Mouse (Mus musculus): Measurements from ENCODE around the gene Anapc2. TPM values are rescaled to one million over a fixed set of nuclear protein-coding genes. Genes with fewer than 3 reads are reported as not detected.

Gene Anapc2
- 39.0 and 46.9 TPM in 2 replicates for total RNA-seq (2017)

DNA sequence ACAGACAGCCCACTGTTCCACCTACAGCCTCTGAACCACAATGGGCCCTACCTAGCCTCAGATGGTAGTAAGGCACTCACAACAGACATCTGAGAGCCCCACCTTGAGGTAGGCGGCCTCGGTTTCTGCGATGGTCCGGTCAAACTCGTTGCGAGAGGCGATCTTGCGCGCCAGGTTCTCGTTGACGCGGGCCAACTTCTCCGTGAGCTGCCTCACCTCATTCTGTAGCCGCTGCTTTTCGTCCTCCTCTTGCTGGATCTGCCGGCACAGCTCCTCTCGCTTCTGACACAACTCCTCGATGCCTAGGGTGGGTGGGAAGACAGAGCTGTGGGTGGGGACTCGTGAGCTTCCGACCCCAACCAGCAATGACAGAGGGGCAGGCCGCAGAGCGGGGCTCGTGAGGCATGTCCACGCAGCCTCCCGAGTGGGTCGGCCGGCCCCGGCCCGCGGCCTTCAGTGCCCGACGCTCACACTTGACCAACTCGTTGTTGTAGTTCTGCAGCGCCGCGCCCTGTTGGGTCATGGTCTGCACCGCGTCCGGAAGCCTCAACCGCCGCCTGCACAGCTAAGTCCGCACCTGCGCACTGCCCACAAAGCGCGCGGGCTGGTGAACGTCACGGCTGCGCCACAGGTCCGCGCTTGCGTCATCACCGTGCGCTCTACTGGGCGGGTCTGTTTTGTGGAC, at the start of gene Anapc2, which contains the start of gene Ssna1:
Gene Anapc2, plus strand, starts transcription at position 652 of the 685 bp plus-strand sequence.
Gene Ssna1, minus strand, starts transcription at position 612 of the 685 bp plus-strand sequence.
- ATAC-seq (replicated peaks in 1 of 2; ENCODE audit: insufficient read depth in 1 of 2, low FRiP score in 2 of 2, low TSS enrichment in 1 of 2, low read depth in 1 of 2, poor library complexity in 2 of 2, severe bottlenecking in 2 of 2) = peak; percentile 90 to 96

DNA sequence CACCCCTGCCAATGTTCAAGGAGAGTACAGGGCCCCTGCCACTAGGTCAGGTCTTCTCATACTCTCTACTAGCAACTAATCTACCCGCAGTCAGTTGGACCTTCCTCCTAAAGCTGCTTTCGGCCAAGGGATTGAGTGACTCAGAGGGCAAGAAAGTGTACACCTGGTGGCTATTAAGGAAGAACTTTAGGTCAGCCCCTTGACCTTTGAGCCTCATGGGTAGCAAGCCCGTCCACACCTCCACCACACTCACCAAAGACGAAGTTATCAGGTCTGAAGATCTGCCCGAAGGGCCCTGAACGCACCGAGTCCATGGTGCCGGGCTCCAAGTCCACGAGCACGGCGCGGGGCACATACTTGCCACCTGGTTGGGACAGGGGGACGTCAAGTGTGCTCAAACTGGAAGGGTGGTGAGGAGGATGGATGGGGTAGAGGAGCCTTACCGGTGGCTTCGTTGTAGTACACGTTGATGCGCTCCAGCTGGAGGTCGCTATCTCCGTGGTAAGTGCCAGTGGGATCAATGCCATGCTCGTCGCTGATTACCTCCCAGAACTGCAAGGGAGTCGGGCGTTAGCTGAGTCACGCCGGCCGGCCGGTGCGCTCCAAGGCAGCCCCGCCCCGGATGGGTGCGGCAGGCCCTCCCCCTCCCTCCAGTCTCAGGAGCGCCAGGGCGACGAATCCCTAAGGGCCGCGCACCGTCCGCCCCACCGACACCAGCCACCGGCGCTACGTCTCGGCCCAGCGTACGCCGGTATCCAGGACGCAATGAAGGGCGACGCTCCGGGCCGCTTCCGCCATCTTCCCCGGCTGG, 48.4 kb upstream of the Anapc2 start:
- peak; percentile 0 to 40; a peak in 2 of 4 replicates for ATAC-seq (replicated peaks in 1 of 2; ENCODE audit: insufficient read depth in 1 of 2, low FRiP score in 2 of 2, low TSS enrichment in 1 of 2, low read depth in 1 of 2, poor library complexity in 2 of 2, severe bottlenecking in 2 of 2)

DNA sequence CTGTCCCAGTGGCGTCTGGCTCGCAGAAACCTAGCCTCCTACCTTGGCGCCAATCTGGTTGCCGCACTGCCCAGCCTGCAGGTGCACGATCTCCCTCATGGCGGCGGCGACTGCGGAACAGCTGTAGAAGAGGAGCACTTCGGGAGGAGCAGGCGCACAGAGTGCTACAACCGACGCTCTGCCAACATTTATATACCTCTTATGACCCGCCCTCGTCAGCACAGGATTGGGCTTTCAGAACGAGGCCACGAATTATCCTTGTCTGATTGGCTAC, 47.8 kb upstream of the Anapc2 start, which contains the start of gene Tubb4b:
Gene Tubb4b, minus strand, starts transcription at position 211 of the 274 bp plus-strand sequence.
- no peak for ATAC-seq (replicated peaks in 1 of 2; ENCODE audit: insufficient read depth in 1 of 2, low FRiP score in 2 of 2, low TSS enrichment in 1 of 2, low read depth in 1 of 2, poor library complexity in 2 of 2, severe bottlenecking in 2 of 2)

DNA sequence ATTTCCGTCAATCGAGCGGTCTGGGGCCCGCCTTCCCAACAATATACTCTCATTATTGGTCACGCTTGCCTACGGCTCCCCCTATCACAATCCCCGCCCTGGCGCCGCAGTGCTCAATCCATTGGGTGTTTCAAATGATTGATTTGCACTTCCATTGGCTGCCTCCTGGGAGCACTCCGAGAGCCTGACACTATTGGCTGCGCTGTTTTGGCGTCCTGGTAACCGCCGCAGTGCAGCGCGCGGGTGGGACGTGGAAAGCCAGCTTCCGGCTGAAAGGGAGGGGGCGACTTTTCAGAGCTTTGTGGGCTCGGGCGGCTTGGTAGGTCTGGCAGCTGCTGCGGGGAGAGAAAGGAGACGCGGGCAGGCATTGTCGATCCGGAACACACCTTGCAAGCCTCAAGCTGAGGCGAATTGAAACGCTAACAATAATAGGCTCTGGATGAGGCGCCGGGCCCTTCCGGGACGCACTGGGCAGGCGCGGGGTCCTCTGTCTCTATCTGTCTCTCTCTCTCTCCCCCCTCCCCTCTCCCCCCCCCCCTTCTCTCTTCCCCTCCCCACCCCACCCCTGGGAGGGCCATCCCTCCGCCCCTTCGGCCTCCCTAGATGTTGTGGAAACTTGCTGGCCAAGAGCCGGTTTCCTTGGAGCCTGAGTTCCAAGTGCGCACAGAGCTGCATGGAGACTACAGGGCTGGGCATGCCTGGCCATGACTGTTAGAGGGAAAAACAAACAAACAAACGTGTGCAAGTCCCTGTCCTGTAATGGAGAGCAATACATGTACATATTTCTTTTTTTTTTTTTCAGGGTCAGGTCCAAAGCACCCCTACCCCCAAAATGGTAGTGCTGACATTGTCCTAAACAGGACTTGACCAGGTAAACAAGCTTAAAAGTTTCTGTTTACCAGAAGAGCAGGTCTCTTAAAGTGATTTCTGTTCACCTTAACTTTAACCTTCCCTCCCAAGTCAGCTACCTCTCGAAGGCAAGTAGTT, 47.2 kb upstream of the Anapc2 start:
- peak; percentile 78 to 81 for ATAC-seq (replicated peaks in 1 of 2; ENCODE audit: insufficient read depth in 1 of 2, low FRiP score in 2 of 2, low TSS enrichment in 1 of 2, low read depth in 1 of 2, poor library complexity in 2 of 2, severe bottlenecking in 2 of 2)

DNA sequence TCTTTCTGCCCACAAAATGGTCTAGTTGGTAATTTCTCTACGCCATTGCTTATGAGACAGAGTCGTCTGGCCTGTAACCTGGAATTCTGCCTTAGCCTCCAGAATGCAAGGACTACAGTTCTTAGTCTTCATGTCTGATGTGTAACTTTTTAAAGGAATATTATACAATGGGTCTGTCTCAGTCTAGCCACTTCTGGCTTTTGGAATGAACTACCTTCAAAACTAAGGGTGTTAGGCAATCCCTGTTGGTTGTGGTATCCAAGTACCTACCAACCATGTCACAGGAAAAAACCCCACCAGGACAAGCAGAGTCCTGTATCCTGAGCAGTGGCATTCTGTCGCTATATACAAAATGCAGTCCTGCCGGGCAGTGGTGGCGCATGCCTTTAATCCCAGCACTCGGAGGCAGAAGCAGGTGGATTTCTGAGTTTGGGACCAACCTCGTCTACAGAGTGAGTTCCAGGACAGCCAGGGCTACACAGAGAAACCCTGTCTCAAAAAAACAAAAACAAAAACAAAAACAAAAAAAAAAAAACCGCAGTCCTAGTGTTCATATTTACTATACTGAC, 46.4 kb upstream of the Anapc2 start:
- ATAC-seq (replicated peaks in 1 of 2; ENCODE audit: insufficient read depth in 1 of 2, low FRiP score in 2 of 2, low TSS enrichment in 1 of 2, low read depth in 1 of 2, poor library complexity in 2 of 2, severe bottlenecking in 2 of 2) = no peak

DNA sequence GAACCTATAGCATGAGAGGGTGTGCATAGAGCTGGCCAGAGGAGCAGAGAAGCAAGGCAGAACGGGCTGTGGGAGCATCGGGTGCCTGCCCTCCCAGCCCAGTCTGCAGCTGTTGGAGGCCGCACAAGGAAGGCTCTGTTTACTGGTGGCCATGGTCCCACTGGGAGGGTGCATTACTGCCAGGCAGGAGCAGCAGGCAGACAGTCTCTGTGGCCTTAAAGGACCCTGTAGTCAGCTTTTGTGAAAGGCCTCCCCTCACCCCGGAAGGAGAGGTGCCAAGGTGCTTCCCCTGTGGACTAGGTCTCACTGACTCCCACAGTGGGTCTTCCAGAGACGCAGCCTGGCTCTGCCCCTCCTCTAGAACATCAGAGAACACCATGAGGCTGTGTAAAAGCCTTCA, 45.4 kb upstream of the Anapc2 start:
- no peak for ATAC-seq (replicated peaks in 1 of 2; ENCODE audit: insufficient read depth in 1 of 2, low FRiP score in 2 of 2, low TSS enrichment in 1 of 2, low read depth in 1 of 2, poor library complexity in 2 of 2, severe bottlenecking in 2 of 2)

DNA sequence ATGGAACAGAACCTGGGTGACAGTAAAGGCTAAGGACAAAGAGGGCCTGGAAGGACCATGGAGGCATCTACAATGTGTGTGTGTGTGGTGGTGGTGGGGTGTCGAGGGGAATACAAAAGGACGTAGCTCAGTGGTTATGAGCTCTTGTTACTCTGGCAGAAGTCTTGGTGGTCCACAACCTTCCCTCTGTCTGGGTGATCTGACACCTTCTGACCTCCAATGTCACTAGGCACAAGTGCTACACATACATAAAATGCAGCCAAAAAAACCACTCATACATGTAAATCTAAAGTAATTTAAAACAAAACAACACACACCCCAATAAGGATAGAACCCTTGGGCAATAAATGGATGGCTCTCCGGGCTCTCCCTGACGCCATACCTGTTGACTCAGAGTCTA, 44.9 kb upstream of the Anapc2 start:
- ATAC-seq (replicated peaks in 1 of 2; ENCODE audit: insufficient read depth in 1 of 2, low FRiP score in 2 of 2, low TSS enrichment in 1 of 2, low read depth in 1 of 2, poor library complexity in 2 of 2, severe bottlenecking in 2 of 2) = no peak

DNA sequence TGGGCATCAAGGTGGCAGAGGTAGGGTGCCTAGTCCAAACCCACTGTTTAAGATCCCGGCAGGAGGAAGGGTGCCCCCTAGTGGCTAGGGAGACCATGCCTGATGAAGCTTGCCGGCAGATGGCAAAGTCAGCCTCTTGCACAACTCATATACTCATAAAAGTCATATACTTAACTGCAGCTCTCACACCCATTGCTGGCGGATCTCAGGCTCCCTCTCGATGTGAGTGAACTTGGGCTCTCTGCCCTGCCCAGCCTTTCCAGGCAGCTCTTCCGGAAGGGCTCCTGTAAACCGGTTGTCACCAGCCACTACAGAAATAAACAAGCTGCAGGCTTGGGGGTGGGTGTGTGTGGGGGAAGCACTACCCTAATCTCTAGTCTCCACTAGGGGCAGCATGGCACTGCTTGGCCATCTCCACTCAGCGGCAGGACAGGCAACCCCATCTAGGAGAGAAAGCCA, 43.8 kb upstream of the Anapc2 start:
- ATAC-seq (replicated peaks in 1 of 2; ENCODE audit: insufficient read depth in 1 of 2, low FRiP score in 2 of 2, low TSS enrichment in 1 of 2, low read depth in 1 of 2, poor library complexity in 2 of 2, severe bottlenecking in 2 of 2) = peak; percentile 38 to 51

DNA sequence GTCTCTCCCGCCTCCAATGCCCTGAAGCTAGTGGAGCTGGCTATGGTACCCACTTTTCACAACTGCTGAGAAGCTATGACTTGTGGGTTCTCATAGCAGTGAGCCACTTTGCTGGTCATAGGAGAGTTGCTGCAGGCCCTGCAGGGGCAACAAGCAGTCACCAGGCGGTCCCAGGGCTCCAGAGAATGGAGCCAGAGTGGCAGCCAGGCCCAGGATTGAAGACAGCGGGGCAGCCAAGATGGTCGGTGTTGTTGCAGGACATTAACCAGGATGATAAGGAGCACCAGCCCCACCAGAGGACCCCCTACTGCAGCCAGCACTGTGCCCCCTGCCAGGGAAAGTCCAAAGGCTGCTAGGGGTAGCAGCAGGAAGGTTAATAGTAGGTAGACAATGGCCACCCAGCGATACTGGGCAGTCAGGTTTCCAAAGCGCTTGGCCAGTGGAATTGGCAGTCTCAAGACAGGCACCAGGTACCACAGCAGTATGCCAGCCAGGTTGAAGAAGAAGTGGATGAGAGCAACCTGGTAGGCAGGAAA, 43.2 kb upstream of the Anapc2 start:
- ATAC-seq (replicated peaks in 1 of 2; ENCODE audit: insufficient read depth in 1 of 2, low FRiP score in 2 of 2, low TSS enrichment in 1 of 2, low read depth in 1 of 2, poor library complexity in 2 of 2, severe bottlenecking in 2 of 2) = no peak

DNA sequence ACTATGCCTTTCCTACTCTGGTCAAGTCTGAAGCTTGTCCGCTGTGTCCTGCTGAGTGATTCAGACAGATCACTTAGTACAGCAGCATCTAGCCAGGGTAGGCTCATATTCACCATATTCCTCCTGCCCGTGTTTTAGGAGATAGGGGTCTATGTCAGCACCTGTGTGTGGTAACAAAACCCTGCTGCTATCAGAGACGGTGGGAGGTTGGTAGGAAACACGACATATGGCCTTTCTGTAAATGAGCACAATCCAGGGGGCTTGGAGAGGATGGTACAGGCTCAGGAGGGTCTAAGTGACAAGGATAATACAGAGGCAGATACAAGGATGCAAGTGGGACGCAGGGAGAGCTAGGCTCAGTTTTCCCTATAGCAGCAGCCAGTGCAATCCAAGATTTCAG, 42.7 kb upstream of the Anapc2 start:
- no peak for ATAC-seq (replicated peaks in 1 of 2; ENCODE audit: insufficient read depth in 1 of 2, low FRiP score in 2 of 2, low TSS enrichment in 1 of 2, low read depth in 1 of 2, poor library complexity in 2 of 2, severe bottlenecking in 2 of 2)

DNA sequence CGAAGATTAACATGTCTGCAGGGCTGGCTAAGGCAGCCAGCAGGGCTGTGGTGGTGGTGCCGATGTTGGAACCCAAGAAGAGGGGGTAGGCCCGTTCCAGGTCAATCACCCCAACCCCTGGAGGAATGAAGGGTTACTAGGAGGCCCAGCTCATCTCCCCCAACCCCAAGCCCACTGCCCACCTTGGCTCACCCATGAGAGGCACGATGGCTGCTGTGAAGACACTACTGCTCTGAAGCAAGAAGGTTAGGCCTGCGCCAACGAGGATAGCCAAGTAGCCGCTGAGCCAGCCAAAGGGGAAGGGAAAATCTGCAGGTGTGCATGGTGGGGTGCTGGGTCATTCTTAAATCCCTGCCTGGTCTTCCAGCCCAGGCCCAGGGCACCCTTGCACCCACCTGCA, 41.7 kb upstream of the Anapc2 start:
- no peak for ATAC-seq (replicated peaks in 1 of 2; ENCODE audit: insufficient read depth in 1 of 2, low FRiP score in 2 of 2, low TSS enrichment in 1 of 2, low read depth in 1 of 2, poor library complexity in 2 of 2, severe bottlenecking in 2 of 2)

DNA sequence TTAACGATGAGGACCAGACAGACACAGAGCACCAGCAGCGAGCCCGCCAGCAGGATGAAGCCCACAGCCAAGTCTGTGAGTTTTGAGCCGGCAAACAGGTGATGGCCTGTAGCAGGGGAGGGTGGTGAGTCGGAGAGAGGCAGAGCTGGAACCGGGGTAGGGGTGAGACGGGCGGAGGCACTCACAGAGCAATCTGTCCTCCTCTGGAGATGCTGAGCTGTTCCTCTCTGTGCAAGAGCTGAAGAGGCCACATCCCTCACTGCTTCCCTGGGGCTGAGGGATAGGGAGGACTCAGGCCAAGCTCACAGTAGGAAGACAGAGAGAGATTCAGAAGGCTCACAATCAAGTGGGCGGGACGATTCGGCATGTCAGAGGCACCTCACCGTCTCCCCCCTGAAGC, 41.2 kb upstream of the Anapc2 start:
- no peak for ATAC-seq (replicated peaks in 1 of 2; ENCODE audit: insufficient read depth in 1 of 2, low FRiP score in 2 of 2, low TSS enrichment in 1 of 2, low read depth in 1 of 2, poor library complexity in 2 of 2, severe bottlenecking in 2 of 2)

DNA sequence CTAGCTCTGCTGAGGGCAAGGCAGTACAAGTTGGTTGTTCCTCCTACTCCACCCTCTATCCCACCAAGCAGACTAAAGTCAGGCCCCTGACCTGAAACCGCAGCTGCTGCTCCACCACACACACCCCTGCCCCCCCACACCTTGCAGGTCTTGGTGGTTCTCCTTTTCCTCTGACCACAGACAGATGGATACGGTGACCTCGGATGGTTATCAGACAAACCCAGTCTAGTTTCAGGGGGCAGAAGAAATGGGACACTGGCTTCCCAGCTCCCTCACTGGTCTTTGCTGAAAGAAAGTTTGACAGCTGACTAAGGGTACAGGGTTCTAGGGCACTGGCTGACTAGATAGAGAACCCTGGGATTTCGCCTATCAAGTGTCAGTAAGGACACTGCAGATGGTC, 38.9 kb upstream of the Anapc2 start:
- ATAC-seq (replicated peaks in 1 of 2; ENCODE audit: insufficient read depth in 1 of 2, low FRiP score in 2 of 2, low TSS enrichment in 1 of 2, low read depth in 1 of 2, poor library complexity in 2 of 2, severe bottlenecking in 2 of 2) = peak; percentile 63 to 77

DNA sequence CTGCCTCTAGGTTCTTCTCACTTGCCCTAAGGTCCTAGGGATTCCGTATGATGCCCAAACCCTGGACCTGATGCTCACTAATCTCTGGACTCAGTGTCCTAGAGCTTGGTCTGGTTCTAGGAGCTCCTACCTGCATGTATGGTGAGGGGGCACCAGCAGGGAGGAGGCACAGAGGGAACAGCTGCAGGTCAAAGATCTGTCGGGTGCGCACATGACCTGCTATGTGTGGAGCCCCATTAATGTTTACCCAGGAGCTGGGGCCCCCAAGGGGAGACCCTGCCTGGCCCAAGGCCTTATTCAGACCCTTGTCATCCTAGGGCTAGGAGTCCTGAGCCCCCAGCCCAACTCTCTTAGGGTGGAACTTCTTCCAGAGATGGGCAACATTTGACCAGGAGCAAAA, 38.2 kb upstream of the Anapc2 start, which contains the start of gene Slc34a3:
Gene Slc34a3, minus strand, starts transcription at position 315 of the 400 bp plus-strand sequence.
- ATAC-seq (replicated peaks in 1 of 2; ENCODE audit: insufficient read depth in 1 of 2, low FRiP score in 2 of 2, low TSS enrichment in 1 of 2, low read depth in 1 of 2, poor library complexity in 2 of 2, severe bottlenecking in 2 of 2) = no peak

DNA sequence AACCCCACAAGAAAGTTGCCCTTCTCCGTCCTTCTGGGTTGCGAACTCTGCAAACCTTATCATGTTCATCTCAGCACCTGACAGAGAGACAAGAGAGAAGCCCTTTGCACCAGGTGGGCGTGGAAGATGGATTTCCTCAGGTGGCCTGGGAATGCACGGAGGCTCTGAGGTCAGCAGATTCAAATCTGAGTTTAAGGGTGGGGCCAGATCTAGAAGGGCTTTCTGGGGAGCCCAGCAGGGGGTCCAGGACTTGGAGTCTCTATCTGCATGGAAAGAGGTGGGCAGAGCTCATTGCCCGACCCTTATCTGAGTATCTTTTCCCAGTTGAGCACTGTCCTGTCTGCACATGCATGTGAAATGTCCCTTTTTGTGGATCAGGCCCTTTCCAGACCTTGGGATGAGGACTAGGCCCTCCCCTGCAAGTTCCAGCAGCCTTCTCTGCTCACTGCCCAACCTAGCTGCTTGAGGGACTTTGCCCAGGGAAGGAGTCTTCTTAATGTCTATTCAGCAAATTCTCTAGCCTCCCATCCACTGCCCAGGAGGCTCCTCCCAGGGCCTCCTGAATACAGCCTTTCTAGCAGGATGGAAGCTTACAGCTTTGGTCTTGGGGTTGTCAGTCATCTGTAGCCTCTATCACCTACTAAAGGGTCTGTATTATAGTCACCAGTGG, 37.6 kb upstream of the Anapc2 start:
- ATAC-seq (replicated peaks in 1 of 2; ENCODE audit: insufficient read depth in 1 of 2, low FRiP score in 2 of 2, low TSS enrichment in 1 of 2, low read depth in 1 of 2, poor library complexity in 2 of 2, severe bottlenecking in 2 of 2) = no peak

DNA sequence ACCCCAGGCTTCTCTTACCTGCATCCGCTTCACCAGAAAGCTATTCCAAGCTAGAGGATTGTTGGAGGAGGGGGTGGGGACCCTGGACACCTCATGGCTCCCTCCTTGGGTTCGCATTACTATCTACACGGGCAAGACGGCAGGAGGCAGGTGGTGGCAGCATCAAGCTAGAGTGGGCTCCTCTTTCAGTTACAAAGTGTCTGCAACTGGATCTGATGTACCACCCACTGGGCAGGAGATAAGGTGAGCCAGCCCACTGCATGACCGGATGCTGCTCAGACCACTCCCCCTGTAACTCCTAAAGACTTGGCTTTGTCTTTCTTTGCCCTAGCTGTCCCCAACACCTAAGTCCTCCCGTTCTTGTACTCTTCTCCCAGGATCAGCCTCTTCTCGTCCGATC, 35.7 kb upstream of the Anapc2 start, which contains the start of gene Rnf224:
Gene Rnf224, minus strand, starts transcription at position 174 of the 400 bp plus-strand sequence.
- no peak for ATAC-seq (replicated peaks in 1 of 2; ENCODE audit: insufficient read depth in 1 of 2, low FRiP score in 2 of 2, low TSS enrichment in 1 of 2, low read depth in 1 of 2, poor library complexity in 2 of 2, severe bottlenecking in 2 of 2)

Data from hematopoietic stem cell, adult 5-6 weeks (primary cell).